Mouse (Mus musculus) lung, postnatal 25 days (tissue): ENCODE data around the gene Dync1i1.
A peak's percentile ranks its signal among the peaks of the same experiment; 100 is the strongest.

ENCODE experiments used
- DNase-seq: peaks from one replicate; pipeline ENCODE4 v3.0.0; 2022; ENCODE audit warnings: low spot score

Dync1i1 gene

GRCm38 (mm10) chr6:5770283-5770682 is 44.8 kb downstream of the Dync1i1 start:
- no peak for DNase-seq

DNA sequence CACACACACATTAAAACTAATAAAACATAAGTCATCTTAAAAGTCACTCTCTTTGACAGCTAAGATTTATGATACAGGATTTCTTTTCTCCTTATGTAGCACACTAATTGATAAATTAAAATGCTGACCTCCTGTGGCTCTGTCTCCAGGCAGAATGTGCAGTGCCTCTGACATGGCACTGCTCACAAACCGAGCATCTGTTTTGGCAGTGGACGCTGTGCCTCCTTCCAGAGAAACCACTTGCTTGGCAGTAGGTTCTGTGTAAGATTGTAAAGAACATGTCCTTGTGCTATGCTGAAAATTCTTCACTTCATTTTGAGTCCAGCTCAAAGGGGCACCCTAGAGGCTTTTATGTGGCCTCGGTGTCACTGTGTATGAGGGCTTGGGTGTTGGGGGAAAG is 50.0 kb downstream of the Dync1i1 start:
- no peak for DNase-seq

- DNase-seq, result no peak
Measured at GRCm38 (mm10) chr6:5781752-5782151, 56.3 kb downstream of the Dync1i1 start.

DNA sequence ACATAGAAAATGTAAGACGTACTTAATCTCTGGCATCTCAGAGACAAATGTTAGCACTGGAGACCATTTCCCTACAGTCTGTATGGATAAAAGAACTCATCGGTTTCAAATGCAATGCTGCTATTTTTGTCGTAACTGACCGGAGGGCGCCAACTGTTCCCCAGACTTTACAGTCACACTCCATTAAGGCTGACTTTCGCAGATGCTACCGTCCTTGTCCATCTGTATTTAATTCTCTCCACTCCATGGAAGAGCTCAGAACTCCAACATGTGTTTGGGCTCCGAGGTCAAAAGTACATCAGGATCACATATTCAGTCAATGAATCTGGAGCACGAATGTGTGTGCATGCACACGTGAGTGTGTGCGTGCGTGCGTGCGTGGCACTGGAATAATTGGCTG is 58.4 kb downstream of the Dync1i1 start:
- no peak for DNase-seq

GRCm38 (mm10) chr6:5790607-5791006 is 65.2 kb downstream of the Dync1i1 start:
- DNase-seq, result no peak

GRCm38 (mm10) chr6:5794106-5794753 is 68.8 kb downstream of the Dync1i1 start:
- no peak for DNase-seq

- DNase-seq, result no peak
Measured at GRCm38 (mm10) chr6:5795314-5795713, 69.9 kb downstream of the Dync1i1 start.

GRCm38 (mm10) chr6:5802124-5802839 is 76.8 kb downstream of the Dync1i1 start:
- DNase-seq, result peak; percentile 32

GRCm38 (mm10) chr6:5802840-5803491 is 77.5 kb downstream of the Dync1i1 start:
- DNase-seq, result no peak

GRCm38 (mm10) chr6:5808008-5808421 is 82.6 kb downstream of the Dync1i1 start:
- DNase-seq, result no peak

DNA sequence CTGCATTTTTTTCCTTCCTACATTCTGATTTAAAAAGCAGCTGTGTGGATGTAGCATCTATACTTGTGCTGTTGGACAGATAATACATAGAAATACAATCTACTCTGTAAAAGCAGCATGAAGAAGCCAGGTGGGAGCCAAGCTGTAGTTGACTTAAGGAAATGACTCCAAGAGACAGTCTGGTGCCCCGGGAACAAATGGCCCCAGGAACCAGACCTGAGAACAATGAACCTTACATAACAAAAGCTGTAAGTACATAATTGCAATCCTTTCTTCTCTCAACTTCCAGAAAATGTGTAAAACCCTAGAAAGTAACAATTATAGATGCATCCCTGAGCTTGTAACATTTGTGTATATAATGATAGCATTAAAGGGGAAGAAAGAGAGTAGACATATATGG is 86.6 kb downstream of the Dync1i1 start:
- DNase-seq, result no peak

GRCm38 (mm10) chr6:5819674-5820073 is 94.2 kb downstream of the Dync1i1 start:
- no peak for DNase-seq

- no peak for DNase-seq
Measured at GRCm38 (mm10) chr6:5825461-5825860, 100.0 kb downstream of the Dync1i1 start.

DNA sequence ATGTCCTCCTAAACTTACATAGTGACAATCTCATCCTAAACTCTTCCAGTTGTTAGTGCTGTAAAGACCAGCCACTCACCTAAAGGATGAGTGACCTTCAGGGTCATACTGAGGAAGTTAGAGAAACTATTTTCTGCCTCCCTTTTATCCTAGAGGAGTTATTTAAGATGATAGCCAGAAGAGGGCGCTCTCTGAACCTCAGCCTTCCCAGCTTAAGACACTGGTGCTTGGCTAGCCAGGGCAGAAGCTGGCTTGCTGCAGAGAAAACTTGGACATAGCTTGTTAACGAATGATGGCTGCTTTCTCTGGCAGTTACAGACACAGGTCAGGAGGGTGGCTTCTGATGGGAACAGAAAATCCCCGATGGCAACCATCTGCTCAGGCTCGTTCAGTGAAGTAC is 101.6 kb downstream of the Dync1i1 start:
- DNase-seq, result no peak

DNA sequence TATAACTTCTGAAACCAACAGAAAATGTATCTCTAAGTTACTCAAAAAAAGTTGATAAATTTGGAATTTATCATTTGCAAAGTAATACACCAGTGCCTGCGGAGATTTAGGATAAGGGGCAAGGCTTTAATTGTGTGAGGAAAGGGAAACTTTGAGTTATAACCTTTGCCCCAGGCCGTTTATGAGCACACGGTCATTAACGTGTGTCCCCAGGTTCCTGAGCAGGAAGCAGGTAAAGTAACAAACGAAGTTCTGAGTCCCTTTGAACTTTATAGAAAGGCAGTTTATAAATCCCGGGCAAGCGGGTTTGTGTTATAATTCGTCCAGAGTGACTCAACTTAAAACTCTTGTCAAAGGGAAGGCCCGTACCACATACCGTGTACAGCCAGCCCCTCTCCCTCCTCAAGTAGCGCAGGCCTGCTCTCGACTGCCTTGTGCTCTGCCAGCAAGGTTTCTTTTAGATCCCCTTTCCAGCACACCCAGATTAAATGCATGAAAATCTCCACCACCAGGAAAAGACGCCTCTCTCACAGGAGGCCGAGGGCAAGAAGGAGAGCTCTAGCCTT is 103.1 kb downstream of the Dync1i1 start:
- DNase-seq, result no peak

DNA sequence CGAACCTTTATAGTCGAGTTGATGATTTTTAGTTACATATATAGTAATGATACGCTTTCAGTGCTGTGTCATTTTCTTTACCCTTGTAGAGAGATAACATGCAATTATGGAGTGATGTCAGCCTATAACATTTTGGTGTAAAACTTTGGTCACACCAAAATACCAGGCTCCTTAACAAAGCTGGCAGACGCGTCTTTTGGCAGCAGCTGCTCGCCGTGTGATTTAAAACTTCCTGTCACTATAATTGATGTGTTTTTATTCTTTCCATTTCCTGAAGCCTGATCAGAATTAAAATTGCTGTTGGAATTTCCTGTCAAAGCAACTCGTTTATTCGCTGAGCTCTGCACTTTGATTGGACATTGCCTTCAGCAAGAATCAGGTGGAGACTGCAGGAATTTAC is 103.7 kb downstream of the Dync1i1 start:
- DNase-seq, result no peak

GRCm38 (mm10) chr6:5830717-5831116 is 105.3 kb downstream of the Dync1i1 start:
- DNase-seq, result no peak

- DNase-seq, result no peak
Measured at GRCm38 (mm10) chr6:5831233-5831632, 105.8 kb downstream of the Dync1i1 start.

- DNase-seq, result no peak
Measured at GRCm38 (mm10) chr6:5832838-5833237, 107.4 kb downstream of the Dync1i1 start.

GRCm38 (mm10) chr6:5842466-5842865 is 117.0 kb downstream of the Dync1i1 start:
- DNase-seq, result no peak

- no peak for DNase-seq
Measured at GRCm38 (mm10) chr6:5846154-5846553, 120.7 kb downstream of the Dync1i1 start.

DNA sequence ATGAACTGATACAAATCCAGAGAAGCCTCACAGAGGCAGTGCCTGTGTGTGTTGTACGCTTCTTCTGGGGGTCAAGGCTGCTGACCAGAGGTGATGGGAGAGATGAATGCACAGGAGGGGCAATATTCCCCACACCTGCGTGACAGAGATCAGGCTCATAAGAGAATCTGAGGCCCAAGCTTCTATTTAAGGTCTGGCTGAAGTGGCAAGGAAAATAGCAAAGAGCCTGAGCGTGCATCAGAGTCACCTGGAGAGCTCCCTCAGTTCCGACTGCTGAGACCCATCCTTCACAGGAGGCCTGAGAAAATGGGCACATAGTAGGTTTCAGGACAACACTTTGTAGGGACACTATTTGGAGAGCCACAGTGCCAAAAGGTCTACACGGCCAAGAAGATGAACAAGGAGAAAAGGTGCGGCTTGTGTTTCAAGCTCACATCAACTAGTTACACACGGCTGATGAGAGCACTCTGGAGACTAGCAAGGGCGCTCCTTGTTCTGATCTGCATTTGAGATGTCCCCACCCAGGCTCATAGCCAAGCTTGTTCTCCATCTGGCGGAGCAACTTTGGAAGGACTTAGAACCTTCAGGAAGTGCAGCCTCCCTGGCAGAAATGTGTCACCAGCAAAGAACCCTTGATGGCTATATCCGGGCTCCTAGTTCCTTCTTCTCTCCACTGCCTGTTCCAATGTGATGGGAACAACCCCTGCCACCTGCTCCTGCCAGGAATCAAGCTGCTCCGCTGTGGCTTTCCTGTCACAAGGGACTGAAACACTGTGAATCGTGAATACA is 128.8 kb downstream of the Dync1i1 start:
- no peak for DNase-seq
